Mouse (Mus musculus) small intestine, adult 2 months (tissue): Measurements from ENCODE around the gene Jade1. TPM values are rescaled to one million over a fixed set of nuclear protein-coding genes. Genes with fewer than 3 reads are reported as not detected.
A peak's percentile ranks its signal among the peaks of the same experiment; 100 is the strongest.

Source experiments
- H3K27ac ChIP-seq: fragments of 200-500 bp; 2 replicates; pipeline ENCODE4 v1.5.1; 2012; ENCODE audit warnings: low read depth, low read length, control low read depth, inconsistent platforms; ENCODE audit not compliant: insufficient read depth
- H3K27me3 ChIP-seq: fragments of 200-500 bp; 2 replicates; pipeline ENCODE4 v1.6.1; 2012; ENCODE audit warnings: mild to moderate bottlenecking, moderate library complexity, low read length, inconsistent platforms; ENCODE audit not compliant: control insufficient read depth, insufficient read depth
- H3K36me3 ChIP-seq: fragments of 200-500 bp; 2 replicates; pipeline ENCODE4 v1.6.1; 2012; ENCODE audit warnings: mild to moderate bottlenecking, low read length, control low read depth, inconsistent platforms; ENCODE audit not compliant: control insufficient read depth, insufficient read depth
- H3K4me1 ChIP-seq: fragments of 200-500 bp; 2 replicates; pipeline ENCODE4 v1.6.1; 2012; ENCODE audit warnings: low read length, inconsistent platforms, mixed read lengths; ENCODE audit not compliant: control insufficient read depth, insufficient read depth, insufficient read length
- H3K4me3 ChIP-seq: fragments of 200-500 bp; 2 replicates; pipeline ENCODE4 v1.5.1; 2012; ENCODE audit warnings: low read depth, mild to moderate bottlenecking, control low read depth, inconsistent platforms, low read length, moderate library complexity
- CTCF ChIP-seq: fragments of 200-500 bp; IDR thresholded peaks from 2 replicates; pipeline ENCODE4 v1.5.1; 2012; ENCODE audit warnings: low read depth, mild to moderate bottlenecking, control low read depth, inconsistent platforms, low read length, moderate library complexity, mixed read lengths; ENCODE audit not compliant: insufficient replicate concordance, insufficient read length; ENCODE audit errors: extremely low read depth
- POLR2A ChIP-seq: fragments of 200-500 bp; IDR thresholded peaks from 2 replicates; pipeline ENCODE4 v1.6.1; 2012; ENCODE audit warnings: low read depth, mild to moderate bottlenecking, control low read depth, inconsistent platforms, low read length, moderate library complexity
- WGBS: fragments of 180-500 bp; shearing (Covaris S2); methylation state at CpG from one replicate; pipeline ENCODE4 v1.1.7; 2018; 5-methylcytosine and 5-hydroxymethylcytosine counted together
- polyA plus RNA-seq: library from polyadenylated mRNA; depleted of rRNA; stranded (reverse); fragments of >200 nt; gene quantifications from 2 replicates; pipeline ENCODE4 v1.2.3, GENCODE M21; 2012

The Jade1 gene
- polyA plus RNA-seq, 1 experiment = 18.5 TPM

DNA sequence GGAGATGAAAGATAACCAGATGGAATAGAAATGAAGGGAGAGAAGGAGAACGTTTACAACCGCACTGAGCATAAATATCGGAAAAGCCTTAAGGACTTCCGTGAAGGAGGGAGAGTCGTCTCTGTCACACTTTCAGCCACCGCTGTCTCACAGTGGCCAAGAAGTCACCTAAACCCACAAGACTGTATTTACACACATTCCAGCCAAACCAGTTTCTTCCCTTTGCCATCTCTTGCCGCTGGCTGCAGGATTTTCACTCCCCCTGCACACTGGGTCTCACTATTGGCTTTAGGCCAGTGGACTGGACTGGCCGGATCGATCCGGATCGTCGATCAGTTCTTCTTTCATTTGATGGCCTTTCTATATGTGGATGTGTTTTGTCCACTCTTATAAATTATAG lies 23.4 kb upstream of the Jade1 start:
- Histone ChIP-seq H3K4me3 (peak overlapping the region; percentile 41; the same call in 1 of the 2 replicates), H3K27me3 (no peaks in the 10 kb centered on the region), H3K36me3 (no peaks in the 10 kb centered on the region), H3K4me1 (peaks cover 10% of the 10 kb centered on the region), H3K27ac (no peak overlapping the region)
- TF ChIP-seq POLR2A (no peak), CTCF (no peak)
- 17% methylated on average over 12 of the region's 12 CpGs for WGBS

DNA sequence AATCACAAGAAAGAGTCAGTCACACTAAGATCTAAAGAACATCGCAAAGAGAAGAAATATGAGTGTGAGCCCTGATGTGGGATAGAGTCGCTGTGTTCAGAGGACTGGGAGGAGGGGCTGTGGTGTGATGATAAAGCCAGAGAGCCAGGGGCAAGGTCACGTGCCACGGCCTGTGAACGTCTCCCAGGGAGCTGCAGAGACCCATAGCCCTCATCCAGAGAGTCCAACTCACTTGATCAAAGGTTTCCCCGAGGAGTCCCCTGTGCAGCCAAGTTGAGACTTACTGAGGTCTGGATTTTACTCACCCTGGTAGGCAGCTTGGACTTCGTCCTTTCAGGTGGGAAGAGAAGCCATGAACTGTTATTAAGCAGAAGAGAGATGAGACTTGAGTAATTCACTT lies 21.9 kb upstream of the Jade1 start:
- no peak overlapping the region for H3K27ac ChIP-seq
- 35% methylated on average over 7 of the region's 7 CpGs for WGBS

DNA sequence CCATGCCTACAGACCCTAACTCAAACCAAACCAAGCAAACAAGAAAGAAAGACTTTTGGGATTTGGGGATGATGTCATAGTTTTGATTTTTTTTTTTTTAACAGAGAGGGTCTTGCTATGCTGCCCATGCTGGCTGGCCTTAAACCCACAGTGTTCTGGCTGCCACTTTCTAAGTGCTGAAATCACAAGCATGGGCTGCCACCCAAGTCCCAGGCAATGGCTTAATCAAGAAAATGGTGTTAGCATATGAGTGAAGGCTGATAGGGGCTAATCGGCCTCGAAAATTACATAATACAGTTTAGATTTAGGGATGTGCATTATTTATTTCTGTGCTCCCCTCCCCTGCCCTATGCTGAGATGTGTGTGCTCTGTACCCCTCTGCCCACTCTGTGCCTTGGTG lies 17.6 kb upstream of the Jade1 start:
- TF ChIP-seq CTCF (no peak), POLR2A (no peak)
- H3K27me3 ChIP-seq = no peaks in the 10 kb centered on the region
- no peaks in the 10 kb centered on the region for H3K36me3 ChIP-seq
- no peak overlapping the region for H3K4me3 ChIP-seq
- H3K4me1 ChIP-seq = peaks cover 3% of the 10 kb centered on the region; the same call in 1 of the 2 replicates
- 72% methylated on average over 2 of the region's 2 CpGs for WGBS
- H3K27ac ChIP-seq = no peak overlapping the region

More for the DNA sequence above, 21.9 kb upstream of the Jade1 start:
- Histone ChIP-seq H3K4me3 (no peak overlapping the region), H3K27me3 (no peaks in the 10 kb centered on the region), H3K4me1 (peaks cover 10% of the 10 kb centered on the region), H3K36me3 (no peaks in the 10 kb centered on the region)
- TF ChIP-seq CTCF (no peak), POLR2A (no peak)

DNA sequence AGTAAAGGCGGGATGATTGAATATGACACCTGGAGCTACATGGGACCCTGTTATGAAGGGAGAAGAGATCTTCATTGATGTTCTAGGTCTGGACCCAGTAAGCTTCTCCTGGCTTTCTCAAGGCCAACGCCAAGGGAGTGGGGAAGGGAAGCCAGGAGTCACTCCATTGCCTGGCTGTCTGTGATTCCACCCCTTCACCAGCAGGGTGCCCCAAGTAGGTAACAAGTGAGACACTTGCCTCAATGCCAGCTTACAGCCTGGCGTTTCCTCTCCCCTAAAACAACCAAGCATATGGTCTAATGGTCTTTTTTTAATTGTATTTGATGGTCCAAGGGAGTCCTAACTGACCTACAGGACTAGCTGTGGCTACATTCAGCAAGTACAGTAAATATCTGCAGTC lies 14.2 kb upstream of the Jade1 start:
- no peak overlapping the region for H3K27ac ChIP-seq
- no peaks in the 10 kb centered on the region for H3K4me1 ChIP-seq
- H3K27me3 ChIP-seq = no peaks in the 10 kb centered on the region
- no peaks in the 10 kb centered on the region for H3K36me3 ChIP-seq
- WGBS = 62% methylated on average over 3 of the region's 3 CpGs
- TF ChIP-seq POLR2A (no peak), CTCF (peak; percentile 54; the same call in 1 of the 2 replicates)
- no peak overlapping the region for H3K4me3 ChIP-seq

DNA sequence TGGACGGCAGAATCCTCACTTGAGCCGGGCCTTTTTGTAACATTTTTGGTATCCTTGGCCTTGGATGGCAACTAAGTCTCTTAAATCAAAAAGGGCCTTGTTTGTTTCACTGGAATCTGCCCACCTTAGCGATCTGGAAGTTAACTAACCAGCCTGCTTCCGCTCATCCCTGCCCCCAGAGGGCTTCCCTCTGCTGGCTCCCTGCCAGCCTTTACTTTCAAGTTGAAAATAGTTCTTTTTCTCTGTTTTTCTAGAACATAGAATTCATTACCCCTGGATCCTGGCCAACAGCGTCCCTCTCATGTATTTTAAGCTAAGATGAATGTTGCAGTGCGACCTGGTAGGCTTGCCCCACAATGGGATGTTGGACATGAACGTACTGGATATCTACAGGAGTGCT lies 11.1 kb upstream of the Jade1 start:
- H3K27ac ChIP-seq = no peak overlapping the region
- 71% methylated on average over 7 of the region's 7 CpGs for WGBS
- TF ChIP-seq CTCF (no peak), POLR2A (no peak)
- no peaks in the 10 kb centered on the region for H3K36me3 ChIP-seq
- no peak overlapping the region for H3K4me3 ChIP-seq
- H3K4me1 ChIP-seq = no peaks in the 10 kb centered on the region
- no peaks in the 10 kb centered on the region for H3K27me3 ChIP-seq

DNA sequence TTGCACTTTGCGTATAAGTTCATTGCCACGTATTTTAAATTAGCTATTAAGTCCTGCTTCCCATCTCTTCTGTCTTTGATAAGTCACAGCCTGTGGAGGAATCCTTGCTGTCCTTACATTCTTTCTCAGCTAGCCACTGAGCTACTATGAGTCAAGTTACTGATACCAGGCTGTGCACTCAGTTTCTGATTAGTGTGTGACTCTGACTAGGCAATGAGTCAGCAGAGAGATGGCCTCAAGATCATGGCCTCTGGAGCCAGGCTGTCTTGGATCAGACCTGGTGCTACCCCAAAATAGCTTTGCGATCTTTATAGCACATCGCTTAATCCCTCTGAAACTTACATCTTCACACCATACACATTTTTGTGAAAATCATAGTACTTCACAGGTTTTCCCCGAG lies 8.2 kb upstream of the Jade1 start:
- 97% methylated on average over 5 of the region's 5 CpGs for WGBS
- Histone ChIP-seq H3K36me3 (no peaks in the 10 kb centered on the region), H3K27ac (no peak overlapping the region), H3K4me3 (no peak overlapping the region), H3K27me3 (no peaks in the 10 kb centered on the region), H3K4me1 (peaks cover 2% of the 10 kb centered on the region; the same call in 1 of the 2 replicates)
- TF ChIP-seq POLR2A = no peak
- no peak for TF ChIP-seq CTCF

DNA sequence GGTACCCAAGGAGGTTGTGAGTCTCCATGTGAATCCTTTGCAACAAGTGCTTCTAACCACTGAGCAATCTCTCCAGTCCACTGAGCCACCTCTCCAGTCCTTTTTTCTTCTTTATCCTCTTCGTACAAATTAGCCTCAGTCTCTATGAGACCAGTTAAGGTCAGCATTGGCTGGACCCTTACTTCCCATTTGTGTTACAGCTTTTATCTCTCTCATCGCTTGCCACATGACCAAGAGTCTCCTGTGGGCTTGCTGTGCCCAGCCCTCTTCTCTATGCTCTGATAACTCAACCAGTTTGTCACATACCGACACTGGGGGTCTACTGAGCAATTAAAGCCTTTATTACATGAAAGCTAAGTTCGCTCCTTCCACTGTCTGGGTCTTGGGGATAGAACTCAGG lies 7.3 kb upstream of the Jade1 start:
- Histone ChIP-seq H3K36me3 (no peaks in the 10 kb centered on the region), H3K4me3 (no peak overlapping the region), H3K27ac (no peak overlapping the region), H3K27me3 (no peaks in the 10 kb centered on the region), H3K4me1 (peaks cover 4% of the 10 kb centered on the region; the same call in 1 of the 2 replicates)
- no peak for TF ChIP-seq POLR2A
- TF ChIP-seq CTCF = no peak
- WGBS = 86% methylated on average over 4 of the region's 4 CpGs

DNA sequence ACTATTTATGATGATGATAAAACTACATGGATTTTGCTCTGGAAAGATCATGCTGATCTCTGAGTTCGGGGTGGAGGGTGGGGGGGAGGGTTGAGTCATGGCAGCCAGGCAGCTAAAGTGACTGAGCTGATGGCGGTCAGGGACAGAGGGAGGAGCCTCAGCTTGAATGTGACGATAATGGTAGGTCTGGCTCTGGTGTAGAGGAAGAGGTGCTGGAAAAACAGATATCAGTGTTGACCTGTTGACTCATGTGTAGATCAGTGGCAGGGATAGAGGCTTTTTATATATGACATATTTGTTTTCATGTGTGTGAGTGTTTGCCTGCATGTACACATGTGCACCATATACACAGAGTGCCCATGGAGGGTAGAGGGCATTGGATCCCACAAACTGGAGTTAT lies 3.9 kb upstream of the Jade1 start:
- H3K36me3 ChIP-seq = no peaks in the 10 kb centered on the region
- H3K4me1 ChIP-seq = peaks cover 6% of the 10 kb centered on the region; the same call in 1 of the 2 replicates
- 53% methylated on average over 3 of the region's 3 CpGs for WGBS
- no peak overlapping the region for H3K27ac ChIP-seq
- no peak for TF ChIP-seq POLR2A
- TF ChIP-seq CTCF = no peak
- no peak overlapping the region for H3K4me3 ChIP-seq
- H3K27me3 ChIP-seq = no peaks in the 10 kb centered on the region
